Mouse (Mus musculus) cerebellum, adult 2 months (tissue): ENCODE results near the gene Zbtb12. TPM values are rescaled to one million over a fixed set of nuclear protein-coding genes. Genes with fewer than 3 reads are reported as not detected.

ENCODE experiments used
- DNase-seq, 2 experiments: peaks; one replicate each; pipeline ENCODE4 v3.0.0; 2021
- H3K27ac ChIP-seq: fragments of 200-500 bp; 2 replicates; pipeline ENCODE4 v1.5.1; 2012; ENCODE audit warnings: low read length, control low read depth, inconsistent platforms; ENCODE audit not compliant: insufficient read depth
- H3K27me3 ChIP-seq: fragments of 200-500 bp; 2 replicates; pipeline ENCODE4 v1.6.1; 2012; ENCODE audit warnings: inconsistent platforms, mild to moderate bottlenecking, low read length, moderate library complexity; ENCODE audit not compliant: control insufficient read depth, insufficient read depth
- H3K4me1 ChIP-seq: fragments of 200-500 bp; 2 replicates; pipeline ENCODE4 v1.6.1; 2011; ENCODE audit warnings: low read length; ENCODE audit not compliant: control insufficient read depth, insufficient read depth
- H3K4me3 ChIP-seq: fragments of 200-500 bp; replicated peaks from 2 replicates; pipeline ENCODE3; 2011; ENCODE audit warnings: mild to moderate bottlenecking, low read depth, low read length, control low read depth; ENCODE audit not compliant: insufficient read depth
- CTCF ChIP-seq: fragments of 200-500 bp; IDR thresholded peaks from 2 replicates; pipeline ENCODE4 v1.5.1; 2011; ENCODE audit warnings: low read depth, mild to moderate bottlenecking, control low read depth, low read length, moderate library complexity, borderline replicate concordance; ENCODE audit not compliant: insufficient read depth
- POLR2A ChIP-seq: fragments of 200-500 bp; IDR thresholded peaks from 2 replicates; pipeline ENCODE4 v1.6.1; 2011; ENCODE audit warnings: low read length, control low read depth, borderline replicate concordance; ENCODE audit not compliant: insufficient read depth
- polyA plus RNA-seq: library from polyadenylated mRNA; depleted of rRNA; stranded (reverse); fragments of >200 nt; gene quantifications from 2 replicates; pipeline ENCODE4 v1.2.3, GENCODE M21; 2012; rRNA removed

Gene Zbtb12
- polyA plus RNA-seq, 1 experiment = 8.2 TPM

GRCm38 (mm10) chr17:34944362-34944761 lies 65.1 kb downstream of the Zbtb12 start:
- Histone ChIP-seq H3K4me1 (no peaks in the 10 kb centered on the region), H3K4me3 (no peak overlapping the region), H3K27ac (no peak overlapping the region), H3K27me3 (no peaks in the 10 kb centered on the region)
- TF ChIP-seq CTCF (no peak), POLR2A (no peak)
- no peak for DNase-seq

Other genes starting within 250 kb of the Zbtb12 start
- 194 and 222 TPM in 2 replicates for gene Prrt1, start 249.9 kb upstream of the Zbtb12 start, polyA plus RNA-seq
- 7.4 and 8.5 TPM in 2 replicates for gene Fkbpl, start 234.7 kb upstream of the Zbtb12 start, polyA plus RNA-seq
- 61.4 and 69.4 TPM in 2 replicates for gene Atf6b, start 232.3 kb upstream of the Zbtb12 start, polyA plus RNA-seq
- gene Tnxb, start 208.9 kb upstream of the Zbtb12 start, polyA plus RNA-seq = 1.6 and 1.8 TPM in 2 replicates
- gene C4b, start 135.6 kb upstream of the Zbtb12 start, polyA plus RNA-seq = 8.5 and 10.2 TPM in 2 replicates
- not detected in 2 replicates for gene Cyp21a1, start 74.9 kb upstream of the Zbtb12 start, polyA plus RNA-seq
- gene Stk19, start 42.5 kb upstream of the Zbtb12 start, polyA plus RNA-seq = 52.9 TPM in 2 replicates
- gene Dxo, start 42.5 kb upstream of the Zbtb12 start, polyA plus RNA-seq = 59.6 and 62.5 TPM in 2 replicates
- gene Skiv2l, start 29.3 kb upstream of the Zbtb12 start, polyA plus RNA-seq = 77.4 and 87.2 TPM in 2 replicates
- 47.2 and 47.9 TPM in 2 replicates for gene Nelfe, start 29.1 kb upstream of the Zbtb12 start, polyA plus RNA-seq
- 0.14 and 0.20 TPM in 2 replicates for gene Cfb, start 17.0 kb upstream of the Zbtb12 start, polyA plus RNA-seq
- gene Gm20547, start 2.6 kb downstream of the Zbtb12 start, polyA plus RNA-seq = 0.08 and 0.10 TPM in 2 replicates
- gene C2, start 18.8 kb downstream of the Zbtb12 start, polyA plus RNA-seq = 2.3 and 2.9 TPM in 2 replicates
- 174 and 182 TPM in 2 replicates for gene Ehmt2, start 19.0 kb downstream of the Zbtb12 start, polyA plus RNA-seq
- 0.05 TPM in 1 of 2 replicates, not detected in the other for gene Slc44a4, start 35.0 kb downstream of the Zbtb12 start, polyA plus RNA-seq
- 58.7 and 60.9 TPM in 2 replicates for gene Neu1, start 51.8 kb downstream of the Zbtb12 start, polyA plus RNA-seq
- 4.6 and 9.2 TPM in 2 replicates for gene Hspa1b, start 79.8 kb downstream of the Zbtb12 start, polyA plus RNA-seq
- not detected in 2 replicates for gene Gm20481, start 90.4 kb downstream of the Zbtb12 start, polyA plus RNA-seq
- gene Hspa1a, start 92.7 kb downstream of the Zbtb12 start, polyA plus RNA-seq = 10.5 and 14.9 TPM in 2 replicates
- 0.49 and 0.89 TPM in 2 replicates for gene Hspa1l, start 93.2 kb downstream of the Zbtb12 start, polyA plus RNA-seq
- 56.2 and 63.7 TPM in 2 replicates for gene Lsm2, start 102.4 kb downstream of the Zbtb12 start, polyA plus RNA-seq
- gene Vars, start 121.5 kb downstream of the Zbtb12 start, polyA plus RNA-seq = 65.3 and 77.0 TPM in 2 replicates
- gene Vwa7, start 137.1 kb downstream of the Zbtb12 start, polyA plus RNA-seq = 25.5 and 30.1 TPM in 2 replicates
- 2.0 and 2.3 TPM in 2 replicates for gene Sapcd1, start 148.5 kb downstream of the Zbtb12 start, polyA plus RNA-seq
- 4.3 and 5.5 TPM in 2 replicates for gene Msh5, start 167.3 kb downstream of the Zbtb12 start, polyA plus RNA-seq
- gene Clic1, start 170.5 kb downstream of the Zbtb12 start, polyA plus RNA-seq = 41.2 and 42.9 TPM in 2 replicates
- 59.5 and 63.3 TPM in 2 replicates for gene Ddah2, start 179.6 kb downstream of the Zbtb12 start, polyA plus RNA-seq
- 0.11 and 0.15 TPM in 2 replicates for gene Ly6g6c, start 185.9 kb downstream of the Zbtb12 start, polyA plus RNA-seq
- 0.25 and 0.43 TPM in 2 replicates for gene Mpig6b, start 186.7 kb downstream of the Zbtb12 start, polyA plus RNA-seq
- 5.3 and 6.3 TPM in 2 replicates for gene Ly6g6e, start 197.4 kb downstream of the Zbtb12 start, polyA plus RNA-seq
- gene Ly6g6d, start 198.6 kb downstream of the Zbtb12 start, polyA plus RNA-seq = 8.5 and 10.4 TPM in 2 replicates
- 0.86 and 1.1 TPM in 2 replicates for gene Ly6g6f, start 206.1 kb downstream of the Zbtb12 start, polyA plus RNA-seq
- 337 and 394 TPM in 2 replicates for gene Abhd16a, start 209.8 kb downstream of the Zbtb12 start, polyA plus RNA-seq
- 0.28 TPM in 1 of 2 replicates, not detected in the other for gene Ly6g5c, start 228.8 kb downstream of the Zbtb12 start, polyA plus RNA-seq
- 2.2 and 3.4 TPM in 2 replicates for gene Ly6g5b, start 235.9 kb downstream of the Zbtb12 start, polyA plus RNA-seq
- 32.7 TPM in 2 replicates for gene Gpank1, start 242.0 kb downstream of the Zbtb12 start, polyA plus RNA-seq
- gene Csnk2b, start 242.6 kb downstream of the Zbtb12 start, polyA plus RNA-seq = 231 TPM in 2 replicates
- gene D17H6S53E, start 246.9 kb downstream of the Zbtb12 start, polyA plus RNA-seq = 12.3 and 14.6 TPM in 2 replicates